ENCODE assay signal across 10 mouse cellular contexts in the genomic region with DNA sequence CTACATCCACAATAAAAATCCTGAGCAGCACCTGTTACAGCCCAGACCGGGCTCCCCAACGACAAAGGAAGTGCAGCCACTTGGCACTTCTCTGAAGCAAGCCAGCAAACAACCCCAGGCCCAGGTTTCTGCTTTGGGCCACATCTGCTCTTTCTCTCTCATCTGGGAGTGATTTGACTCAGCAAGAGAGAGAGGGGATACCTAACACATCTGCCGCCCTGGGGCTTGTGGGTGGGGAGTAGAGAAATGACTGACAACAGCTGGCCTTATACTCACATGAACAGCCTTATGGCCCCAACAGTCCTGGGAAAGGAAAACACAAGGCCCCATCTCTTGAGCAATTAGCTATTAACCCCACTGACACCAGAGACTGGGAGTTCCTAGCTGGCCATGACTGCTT.
DNase-seq lines count a peak whose midpoint lies in the region; ATAC-seq lines count a peak whose summit lies in the region.
"Had no signal": no experiment of that assay in that cellular context is flagged by ENCODE, and none has a peak within 500 bp of the region (broad histone marks: within the 10 kb centered on the region; RNA-seq: fewer than 3 reads in every experiment).

No protein-coding gene starts in this region.

- H3K27ac ChIP-seq in neural tube, embryonic 15.5 days (replicated peaks): no peak overlapping the region
- H3K27ac ChIP-seq in forebrain, embryonic 14.5 days (ENCODE audit: low read depth, low read length): no peak overlapping the region
- H3K27ac ChIP-seq: embryonic facial prominence, embryonic 12.5 days; limb, embryonic 15.5 days had no signal

- peak; percentile 47 for DNase-seq in neural tube, embryonic 10.5 days (ENCODE audit: extremely low spot score, low spot score)
- peak; percentile 46 to 50 for DNase-seq in natural killer cell, adult 2 months (ENCODE audit: low spot score in 2 of 2)
- no peak for DNase-seq in layer of hippocampus, adult 11-12 months (ENCODE audit: low spot score)
- no peak for DNase-seq in forebrain, embryonic 14.5 days (ENCODE audit: low spot score)
- DNase-seq: retina, postnatal 1 day had no signal

- no peak overlapping the region for H3K4me2 ChIP-seq in neural tube, embryonic 15.5 days
- no peak overlapping the region for H3K4me2 ChIP-seq in forebrain, embryonic 14.5 days (ENCODE audit: low read length)
- H3K4me2 ChIP-seq: embryonic facial prominence, embryonic 12.5 days; limb, embryonic 15.5 days had no signal

- no peak overlapping the region for H3K4me3 ChIP-seq in neural tube, embryonic 15.5 days (replicated peaks)
- no peak overlapping the region for H3K4me3 ChIP-seq in forebrain, embryonic 14.5 days (ENCODE audit: low read depth, low read length)
- H3K4me3 ChIP-seq: embryonic facial prominence, embryonic 12.5 days; limb, embryonic 15.5 days had no signal

- H3K9me3 ChIP-seq in neural tube, embryonic 15.5 days (replicated peaks): no peaks in the 10 kb centered on the region
- H3K9me3 ChIP-seq in forebrain, embryonic 14.5 days (replicated peaks; ENCODE audit: control insufficient read depth, low read length): no peaks in the 10 kb centered on the region
- H3K9me3 ChIP-seq: embryonic facial prominence, embryonic 12.5 days; limb, embryonic 15.5 days had no signal

- no peaks in the 10 kb centered on the region; the same call in 1 of the 2 replicates for H3K27me3 ChIP-seq in neural tube, embryonic 15.5 days (replicated peaks)
- H3K27me3 ChIP-seq in forebrain, embryonic 14.5 days (replicated peaks; ENCODE audit: control insufficient read depth, insufficient read depth, low read length): no peaks in the 10 kb centered on the region
- H3K27me3 ChIP-seq: embryonic facial prominence, embryonic 12.5 days; limb, embryonic 15.5 days had no signal

- 30% methylated on average over 3 of the region's 3 CpGs for WGBS in neural tube, embryonic 15.5 days
- WGBS in forebrain, embryonic 14.5 days: 58% methylated on average over 3 of the region's 3 CpGs

- ATAC-seq in neural tube, embryonic 15.5 days (ENCODE audit: low FRiP score): no peak
- ATAC-seq in inflammation-experienced regulatory T-cells, adult 6 months: peak; percentile 80
- ATAC-seq in erythroblast, adult 5-6 weeks (replicated peaks; ENCODE audit: low FRiP score, poor library complexity, severe bottlenecking): no peak
- ATAC-seq in forebrain, embryonic 14.5 days: no peak

- H3K4me1 ChIP-seq in neural tube, embryonic 15.5 days: no peaks in the 10 kb centered on the region
- H3K4me1 ChIP-seq in forebrain, embryonic 14.5 days (ENCODE audit: control insufficient read depth, insufficient read depth, low read length): no peaks in the 10 kb centered on the region

- H3K9ac ChIP-seq in neural tube, embryonic 15.5 days (replicated peaks): no peak overlapping the region
- H3K9ac ChIP-seq in forebrain, embryonic 14.5 days (ENCODE audit: low read length): no peak overlapping the region
- H3K9ac ChIP-seq: embryonic facial prominence, embryonic 12.5 days; limb, embryonic 15.5 days had no signal

- H3K36me3 ChIP-seq in neural tube, embryonic 15.5 days: no peaks in the 10 kb centered on the region
- H3K36me3 ChIP-seq in forebrain, embryonic 14.5 days (ENCODE audit: control insufficient read depth, insufficient read depth, low read length): no peaks in the 10 kb centered on the region
- H3K36me3 ChIP-seq: embryonic facial prominence, embryonic 12.5 days; limb, embryonic 15.5 days had no signal

Comparison
In these comparisons a context has a peak if more than half of its experiments do, and no peak if none do; other contexts are left out.
1. DNase-seq: peak in neural tube, embryonic 10.5 days (single experiment) and natural killer cell, adult 2 months (2 of 2); none in layer of hippocampus, adult 11-12 months (single experiment) and forebrain, embryonic 14.5 days (single experiment).